Mouse (Mus musculus): Measurements from ENCODE around the gene Gm12253.

Gm12253 gene

GRCm38 (mm10) chr11:58432259-58432658 lies at the start of gene Gm12253:
TSS of gene Gm12253 (plus strand) at chr11:58432559.
- in situ Hi-C loops (cut with MboI; ENCODE audit: low pct_unique_long_range_greater_than_20kb in 1 of 2, low sequenced_read_pairs in 2 of 2, unreplicated experiment in 1 of 2) = no loop called here

DNA sequence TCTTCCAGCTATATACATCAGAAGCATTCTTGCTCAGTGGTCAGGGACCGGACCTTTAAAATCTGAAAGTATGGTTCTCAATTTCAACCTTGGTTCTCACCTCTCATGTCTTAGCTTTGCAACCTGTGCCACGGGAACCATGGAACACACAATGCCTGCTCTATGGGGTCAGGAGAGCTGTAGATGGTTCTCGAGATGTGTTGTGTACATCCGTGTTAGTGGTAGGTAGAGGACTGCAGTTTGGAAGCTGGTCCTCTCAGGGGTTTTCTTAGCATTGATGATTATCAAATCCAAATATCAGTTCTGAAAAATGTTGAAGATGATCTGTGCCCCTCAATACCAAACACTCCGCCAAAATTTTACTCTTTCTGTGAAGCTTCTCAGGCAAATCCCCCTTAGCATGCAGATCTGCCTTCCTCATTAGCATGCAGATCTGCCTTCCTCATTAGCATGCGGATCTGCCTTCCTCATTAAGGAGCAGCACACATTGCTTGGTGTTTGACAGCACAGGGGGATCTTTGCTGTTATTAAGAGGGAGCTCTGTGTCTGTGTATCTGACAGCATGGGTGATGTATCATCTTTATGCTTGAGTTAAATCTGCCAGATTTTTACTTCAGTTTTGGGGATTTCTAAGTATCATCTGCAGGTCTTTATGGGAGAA lies 32.2 kb upstream of the Gm12253 start:
- in situ Hi-C loops (cut with MboI; ENCODE audit: low pct_unique_long_range_greater_than_20kb in 1 of 2, low sequenced_read_pairs in 2 of 2, unreplicated experiment in 1 of 2) = loop anchor here in 1 of 2 experiments (25.0 kb wide), 1 partner anchor 237 kb away; the partner anchor contains the start of genes Olfr323 and Trim58

- in situ Hi-C loops (cut with MboI; ENCODE audit: low pct_unique_long_range_greater_than_20kb in 1 of 2, low sequenced_read_pairs in 2 of 2, unreplicated experiment in 1 of 2) = loop anchor here in 1 of 2 experiments (25.0 kb wide), 1 partner anchor 237 kb away; the partner anchor contains the start of genes Olfr323 and Trim58
Observed at GRCm38 (mm10) chr11:58400655-58401054, 31.7 kb upstream of the Gm12253 start.

DNA sequence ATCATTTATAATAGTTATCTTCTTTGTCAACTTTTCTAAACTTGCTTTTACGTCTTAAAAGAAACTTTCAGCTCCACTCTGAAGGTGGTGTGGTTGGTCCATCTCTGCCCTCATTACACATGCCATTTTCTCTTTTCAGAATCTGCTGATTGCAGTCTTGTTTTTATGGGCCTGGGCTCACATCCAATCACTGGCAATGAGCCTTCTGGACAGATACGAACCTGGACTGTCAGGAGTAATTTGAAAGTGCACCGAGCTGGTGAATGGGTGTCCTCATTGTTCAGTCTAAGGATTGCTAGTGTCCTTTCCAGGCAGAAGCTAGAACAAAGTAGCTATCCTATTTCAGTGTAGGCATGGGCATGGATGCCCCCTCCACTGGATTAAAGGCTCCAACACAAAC lies 24.3 kb upstream of the Gm12253 start:
- in situ Hi-C loops (cut with MboI; ENCODE audit: low pct_unique_long_range_greater_than_20kb in 1 of 2, low sequenced_read_pairs in 2 of 2, unreplicated experiment in 1 of 2) = loop anchor here in 1 of 2 experiments (25.0 kb wide), 1 partner anchor 229 kb away; the partner anchor contains the start of genes Olfr323 and Trim58

DNA sequence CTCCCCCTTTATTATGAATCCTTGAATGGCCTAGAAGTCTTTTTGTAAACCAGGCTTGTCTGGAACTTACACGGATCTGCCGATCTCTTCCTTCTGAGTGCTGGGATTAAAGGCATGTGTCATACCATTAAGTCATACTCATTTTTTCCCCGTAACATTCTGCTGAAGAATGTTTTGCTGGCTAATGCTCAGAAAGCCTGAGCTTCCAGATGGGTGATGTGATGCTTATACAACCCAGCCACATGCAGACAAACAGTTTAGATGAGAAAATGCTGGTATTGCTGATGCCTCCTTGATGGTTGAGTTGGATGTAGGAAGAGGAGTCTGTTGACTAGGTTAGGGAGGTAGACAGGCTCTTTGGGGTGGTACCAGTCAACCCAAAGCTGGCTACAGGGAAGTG lies 14.0 kb upstream of the Gm12253 start:
- in situ Hi-C loops (cut with MboI; ENCODE audit: low pct_unique_long_range_greater_than_20kb in 1 of 2, low sequenced_read_pairs in 2 of 2, unreplicated experiment in 1 of 2) = loop anchor here in 1 of 2 experiments (25.0 kb wide), 1 partner anchor 219 kb away; the partner anchor contains the start of genes Olfr323 and Trim58

DNA sequence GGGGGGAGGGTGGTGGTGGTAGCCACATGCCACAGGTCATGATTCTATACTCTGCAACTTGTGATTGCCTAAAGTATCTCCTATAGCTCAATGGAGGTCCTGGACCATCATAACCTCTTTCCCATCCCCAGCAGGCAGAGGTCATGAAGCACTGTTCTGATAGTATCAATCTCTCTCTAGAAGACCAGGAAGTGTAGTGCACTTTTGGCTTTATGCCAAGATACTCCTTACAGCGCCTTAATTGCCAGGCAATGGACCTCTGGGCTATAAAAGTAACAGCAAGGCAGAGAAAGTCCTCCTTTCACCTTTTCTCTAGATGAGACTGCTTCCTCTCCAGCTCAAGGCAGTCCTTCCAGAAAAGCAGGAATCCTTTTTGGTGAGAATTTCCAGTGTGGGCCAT lies 11.5 kb upstream of the Gm12253 start, which contains the start of gene 1810065E05Rik:
Gene 1810065E05Rik, plus strand, starts transcription at position 297 of the 400 bp plus-strand sequence.
- in situ Hi-C loops (cut with MboI; ENCODE audit: low pct_unique_long_range_greater_than_20kb in 1 of 2, low sequenced_read_pairs in 2 of 2, unreplicated experiment in 1 of 2) = loop anchor here in 1 of 2 experiments (25.0 kb wide), 1 partner anchor 216 kb away; the partner anchor contains the start of genes Olfr323 and Trim58

DNA sequence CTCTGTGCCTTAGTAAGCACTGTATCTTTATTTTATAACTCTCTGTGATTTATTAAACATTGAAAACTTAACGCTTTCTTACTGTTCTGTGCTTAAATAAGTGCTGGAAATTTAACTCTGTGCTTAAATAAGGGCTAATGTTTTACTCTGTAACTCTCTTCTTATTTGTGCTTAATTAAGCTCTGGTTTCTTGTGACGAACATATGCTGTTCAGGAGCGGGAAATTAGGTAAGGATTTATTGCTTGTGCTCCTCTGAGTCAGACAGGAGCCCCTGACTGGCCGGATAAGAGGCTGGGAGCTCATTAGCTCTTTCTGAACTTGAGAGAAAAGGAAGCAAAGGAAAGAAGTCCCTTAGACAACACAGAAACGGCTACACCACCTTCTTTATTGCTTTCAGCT lies 5.5 kb downstream of the Gm12253 start:
- in situ Hi-C loops (cut with MboI; ENCODE audit: low pct_unique_long_range_greater_than_20kb in 1 of 2, low sequenced_read_pairs in 2 of 2, unreplicated experiment in 1 of 2) = no loop called here

DNA sequence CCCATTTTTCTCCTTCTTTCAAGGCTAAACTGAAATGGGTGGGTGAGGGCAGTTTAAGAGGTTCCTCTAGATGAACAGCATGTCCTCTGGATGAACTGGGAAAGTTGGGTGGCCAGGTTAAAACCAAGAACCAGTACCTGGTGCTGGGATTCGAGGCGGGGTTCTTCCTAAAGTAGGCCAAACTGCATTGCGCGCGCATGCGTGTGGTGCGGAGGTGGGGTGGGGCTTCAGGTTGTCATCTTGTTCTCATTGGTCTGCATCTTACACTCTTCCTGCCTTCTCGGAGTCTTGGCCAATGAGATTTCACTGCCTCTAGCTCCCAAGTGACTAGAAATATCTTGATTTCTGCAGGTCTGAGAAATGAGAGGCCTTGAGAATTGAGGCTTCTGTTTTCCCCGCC lies 20.4 kb downstream of the Gm12253 start, which contains the start of gene Lypd9:
Gene Lypd9, minus strand, starts transcription at position 165 of the 400 bp plus-strand sequence.
- in situ Hi-C loops (cut with MboI; ENCODE audit: low pct_unique_long_range_greater_than_20kb in 1 of 2, low sequenced_read_pairs in 2 of 2, unreplicated experiment in 1 of 2) = no loop called here

GRCm38 (mm10) chr11:58453592-58453991 lies 21.2 kb downstream of the Gm12253 start:
- in situ Hi-C loops (cut with MboI; ENCODE audit: low pct_unique_long_range_greater_than_20kb in 1 of 2, low sequenced_read_pairs in 2 of 2, unreplicated experiment in 1 of 2) = no loop called here

DNA sequence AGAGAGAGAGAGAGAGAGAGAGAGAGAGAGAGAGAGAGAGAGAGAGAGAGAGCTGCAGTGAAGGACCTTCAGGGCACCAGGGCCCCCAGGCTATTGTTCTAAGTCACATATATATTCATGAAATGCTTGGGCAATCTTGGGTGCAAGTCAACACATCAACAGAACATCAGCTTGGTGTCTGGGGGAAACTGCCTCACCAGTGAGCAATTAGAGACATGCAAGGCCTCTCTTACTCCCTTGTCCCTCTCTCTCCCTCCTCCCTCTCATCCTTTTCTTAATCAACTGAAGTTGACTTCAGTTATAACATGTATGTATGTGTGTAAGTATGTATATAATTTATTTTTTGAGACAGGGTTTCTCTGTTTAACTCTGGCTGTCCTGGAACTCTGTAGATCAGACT lies 29.8 kb downstream of the Gm12253 start, which contains the start of gene Olfr30:
Gene Olfr30, minus strand, starts transcription at position 101 of the 400 bp plus-strand sequence.
- in situ Hi-C loops (cut with MboI; ENCODE audit: low pct_unique_long_range_greater_than_20kb in 1 of 2, low sequenced_read_pairs in 2 of 2, unreplicated experiment in 1 of 2) = no loop called here
